Mouse (Mus musculus): ENCODE measurements around the gene Cntf.
"Not testable (repeated sequence)": the region's sequence is repeated elsewhere in the genome, so short reads cannot be mapped to it uniquely, and the experiment has no call there.

The Cntf gene

DNA sequence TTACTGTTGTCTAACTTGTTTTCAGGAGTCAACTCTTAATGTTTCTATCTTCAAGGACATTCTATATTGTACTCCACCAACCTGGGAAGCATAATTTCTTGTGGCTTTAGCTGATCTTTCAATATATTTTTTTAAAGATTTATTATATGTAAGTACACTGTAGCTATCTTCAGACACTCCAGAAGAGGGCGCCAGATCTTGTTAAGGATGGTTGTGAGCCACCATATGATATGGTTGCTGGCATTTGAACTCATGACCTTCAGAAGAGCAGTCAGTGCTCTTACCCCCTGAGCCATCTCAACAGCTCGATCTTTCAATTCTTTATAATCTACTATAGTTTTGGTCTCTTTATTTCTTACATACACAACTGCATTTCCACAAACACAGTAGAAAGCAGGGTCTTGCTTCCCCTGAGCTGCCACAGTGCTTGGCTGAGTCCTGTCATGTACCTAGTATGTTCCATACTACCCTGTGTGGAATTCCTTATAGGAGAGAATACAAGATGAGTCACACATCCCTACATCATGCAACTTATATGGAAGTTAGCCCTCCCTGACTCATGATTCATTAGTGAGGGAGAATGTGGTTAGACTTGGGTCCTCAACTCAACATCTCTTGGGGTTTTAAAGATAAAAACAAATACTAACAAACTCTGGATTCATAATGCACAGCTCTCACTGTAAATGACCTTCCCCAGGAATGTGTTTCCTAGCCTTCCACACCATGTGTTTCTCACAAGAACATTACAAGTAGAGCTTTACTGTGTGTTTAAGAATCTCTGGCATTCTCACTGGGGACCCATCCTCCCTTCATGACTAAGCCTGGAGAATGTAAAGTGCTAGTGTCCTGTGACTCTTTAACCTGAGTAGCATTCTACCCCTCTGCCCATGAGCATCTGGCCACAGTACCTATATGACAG is 3.0 kb downstream of the Cntf start:
- no peak for DNase-seq

DNA sequence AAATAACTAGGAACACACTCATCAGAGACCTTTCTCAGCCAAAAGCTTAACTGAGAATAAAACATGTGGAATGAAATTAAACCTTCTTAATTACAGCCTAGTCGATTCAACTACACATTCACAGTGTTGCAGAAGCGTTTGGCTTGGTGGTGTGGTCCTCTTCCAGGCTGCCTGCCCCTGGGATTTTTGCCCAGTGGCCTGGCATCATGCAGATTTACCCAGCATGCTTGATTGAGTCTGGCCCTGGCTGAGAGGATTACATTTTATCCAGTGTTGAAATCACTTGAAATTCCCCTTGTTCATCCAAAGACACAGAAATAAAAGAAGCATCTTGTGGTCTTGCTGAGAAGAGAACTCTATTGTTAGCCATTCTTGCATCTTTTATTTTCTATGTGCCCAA is 5.8 kb downstream of the Cntf start:
- DNase-seq, result peak; percentile 58

DNA sequence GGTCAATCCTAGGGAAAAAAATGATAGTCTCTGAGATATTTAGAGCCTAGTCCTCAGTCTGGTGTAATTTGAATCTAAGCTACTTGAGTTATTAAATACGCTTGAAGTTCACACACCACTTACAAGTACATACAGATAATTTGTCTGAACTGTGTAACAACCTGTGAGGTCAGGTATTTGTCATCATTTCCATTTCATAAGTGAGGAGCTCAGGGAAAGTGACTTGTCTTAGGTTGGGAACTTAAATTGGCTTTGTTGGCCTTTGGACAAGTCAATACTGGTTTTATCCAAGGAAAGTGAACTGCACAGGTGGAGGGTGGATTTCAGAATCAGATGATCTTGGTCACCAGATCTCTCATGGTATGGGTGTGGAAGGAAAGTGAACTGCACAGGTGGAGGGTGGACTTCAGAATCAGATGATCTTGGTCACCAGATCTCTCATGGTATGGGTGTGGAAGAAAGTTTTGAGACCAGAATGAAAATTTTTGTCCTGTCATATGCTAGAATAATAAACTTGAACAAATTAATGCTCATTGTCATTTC is 6.4 kb downstream of the Cntf start:
- DNase-seq, result no peak

DNA sequence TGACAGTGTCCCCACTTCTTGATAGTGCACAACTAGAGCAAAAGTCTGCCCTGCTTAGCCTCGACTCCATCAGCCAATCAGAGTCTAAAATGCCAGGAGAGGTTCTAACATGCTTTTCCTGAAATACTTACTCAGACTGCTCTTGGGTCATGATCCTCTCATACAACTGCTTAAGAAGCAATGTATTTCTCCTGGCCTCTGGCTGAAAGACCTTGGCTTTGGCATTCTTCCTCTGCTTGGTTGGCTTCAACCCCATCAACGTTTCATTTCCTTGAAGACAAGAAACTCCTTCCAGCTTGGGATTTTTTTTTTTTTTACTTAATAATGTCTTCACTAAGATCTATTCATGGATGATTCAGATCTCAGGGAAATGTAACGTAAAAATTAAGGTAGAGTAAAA is 9.1 kb downstream of the Cntf start:
- DNase-seq, result no peak

DNA sequence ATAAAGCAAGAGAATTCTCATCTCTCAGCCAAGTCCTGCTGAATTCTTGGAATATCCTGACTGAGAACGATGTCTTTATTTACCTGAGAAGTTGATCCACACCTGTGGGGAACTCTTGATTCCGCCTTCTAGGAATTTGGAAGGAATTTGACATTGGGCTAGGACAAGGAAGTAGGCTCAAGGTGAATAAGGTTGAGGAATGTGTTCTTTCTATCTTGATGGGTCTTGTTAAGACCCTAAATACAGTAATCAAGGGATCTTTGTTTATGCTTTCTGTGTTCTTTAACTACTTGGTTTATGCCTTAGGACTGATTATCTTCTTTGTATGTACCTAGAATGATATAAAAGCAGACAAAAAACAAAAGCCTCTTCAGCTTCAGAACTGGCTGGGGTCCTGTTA is 33.5 kb downstream of the Cntf start:
- DNase-seq, result no peak

DNA sequence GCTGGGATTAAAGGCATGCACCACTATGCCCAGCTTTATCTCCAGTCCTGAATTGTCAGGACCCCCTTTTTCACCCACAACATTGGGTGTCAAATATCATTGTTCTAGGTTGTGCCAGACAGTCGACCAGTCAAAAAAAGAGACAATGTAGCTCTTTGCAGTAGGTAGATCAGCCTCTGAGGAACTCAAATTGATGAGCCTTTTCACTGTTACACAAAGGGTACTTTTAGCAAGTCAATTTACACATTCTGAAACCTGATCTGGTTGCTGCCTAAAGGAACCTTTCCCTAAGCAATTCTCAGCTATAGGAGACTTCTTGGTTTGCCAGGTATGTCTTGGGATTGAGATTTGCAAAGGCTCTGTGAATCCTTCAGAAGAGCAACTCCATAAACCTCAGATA is 34.4 kb downstream of the Cntf start:
- DNase-seq, result no peak

DNA sequence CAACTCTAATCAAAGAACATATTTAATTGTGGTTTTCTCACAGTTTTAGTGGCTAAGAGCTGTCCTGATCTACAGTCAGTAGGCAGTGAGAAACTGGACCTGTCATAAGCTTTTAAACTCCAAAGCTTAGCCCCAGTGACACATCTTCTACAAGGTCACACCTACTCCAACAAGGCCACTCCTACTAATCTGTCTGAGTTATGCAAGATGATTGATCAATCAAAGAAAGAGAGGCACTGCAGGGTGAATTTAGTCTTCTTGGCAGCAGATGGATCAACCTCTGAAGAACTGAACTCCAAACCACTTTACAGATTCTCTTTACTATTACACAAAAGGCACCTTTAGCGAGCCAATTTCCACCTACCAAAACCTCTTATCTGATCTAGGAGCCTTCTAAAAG is 39.6 kb downstream of the Cntf start:
- no peak for DNase-seq

DNA sequence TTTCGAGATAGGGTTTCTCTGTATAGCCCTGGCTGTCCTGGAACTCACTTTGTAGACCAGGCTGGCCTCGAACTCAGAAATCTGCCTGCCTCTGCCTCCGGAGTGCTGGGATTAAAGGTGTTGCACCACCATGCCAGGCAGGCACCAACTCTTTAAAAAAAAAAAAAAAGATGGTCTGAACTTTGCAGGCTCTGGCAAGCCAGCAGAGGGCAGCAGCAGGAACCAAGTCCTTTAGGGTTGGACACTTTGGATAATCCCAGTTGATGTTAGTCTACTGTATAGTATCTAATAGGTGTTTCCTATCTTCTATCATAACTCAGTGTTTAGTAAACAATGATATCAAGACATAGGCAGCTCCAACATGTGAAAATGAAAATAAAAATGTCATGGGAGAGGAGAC is 43.1 kb downstream of the Cntf start:
- DNase-seq, result peak; percentile 8

DNA sequence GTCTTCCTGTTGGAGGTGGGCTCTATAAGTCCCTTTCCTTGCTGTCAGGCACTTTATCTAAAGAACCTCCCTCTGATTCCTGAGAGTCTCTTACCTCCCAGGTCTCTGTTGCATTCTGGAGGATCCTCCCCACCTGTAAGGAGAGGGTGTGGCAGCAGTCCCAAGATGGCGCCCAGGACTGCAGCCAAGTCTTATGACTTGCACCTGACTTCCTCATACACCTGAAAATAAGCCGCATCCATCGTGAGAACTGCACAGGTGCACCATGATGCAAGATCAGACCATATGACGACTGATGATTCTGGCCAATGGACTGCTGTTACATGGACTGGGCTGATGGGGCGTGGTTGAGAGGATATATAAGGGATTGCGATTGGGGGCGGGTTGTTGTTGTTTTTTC is 43.8 kb downstream of the Cntf start:
- not testable (repeated sequence) for DNase-seq

DNA sequence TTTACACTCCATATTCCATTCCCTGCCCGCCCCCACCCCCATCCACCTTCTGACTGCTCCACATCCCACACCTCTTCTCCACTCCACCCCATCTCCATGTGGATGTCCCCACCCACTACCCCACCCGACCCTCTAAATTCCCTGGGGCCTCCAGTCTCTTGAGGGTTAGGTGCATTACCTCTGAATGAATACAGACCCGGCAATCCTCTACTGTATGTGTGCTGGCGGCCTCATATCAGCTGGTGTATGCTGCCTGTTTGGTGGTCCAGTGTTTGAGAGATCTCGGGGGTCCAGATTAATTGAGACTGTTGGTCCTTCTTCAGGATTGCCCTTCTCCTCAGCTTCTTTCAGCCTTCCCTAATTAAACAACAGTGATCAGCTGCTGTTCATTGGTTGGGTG is 44.5 kb downstream of the Cntf start:
- DNase-seq, result not testable (repeated sequence)

DNA sequence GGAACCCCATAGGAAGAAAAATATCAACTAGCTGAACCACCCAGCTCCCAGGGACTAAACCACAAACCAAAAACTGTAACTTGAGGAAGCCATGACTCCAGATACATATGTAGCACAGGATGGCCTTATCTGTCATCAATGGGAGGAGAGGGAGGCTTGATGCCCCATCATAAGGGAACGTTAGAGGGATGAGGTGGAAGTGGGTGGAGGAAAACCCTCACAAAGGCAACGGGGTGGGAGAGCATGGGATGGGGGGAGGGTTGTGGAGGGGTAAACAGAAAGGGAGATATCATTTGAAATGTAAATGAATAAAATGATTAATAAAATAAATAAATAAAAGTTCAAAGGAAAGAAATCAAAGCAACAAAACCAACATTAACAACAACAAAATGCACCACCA is 45.0 kb downstream of the Cntf start:
- DNase-seq, result no peak

DNA sequence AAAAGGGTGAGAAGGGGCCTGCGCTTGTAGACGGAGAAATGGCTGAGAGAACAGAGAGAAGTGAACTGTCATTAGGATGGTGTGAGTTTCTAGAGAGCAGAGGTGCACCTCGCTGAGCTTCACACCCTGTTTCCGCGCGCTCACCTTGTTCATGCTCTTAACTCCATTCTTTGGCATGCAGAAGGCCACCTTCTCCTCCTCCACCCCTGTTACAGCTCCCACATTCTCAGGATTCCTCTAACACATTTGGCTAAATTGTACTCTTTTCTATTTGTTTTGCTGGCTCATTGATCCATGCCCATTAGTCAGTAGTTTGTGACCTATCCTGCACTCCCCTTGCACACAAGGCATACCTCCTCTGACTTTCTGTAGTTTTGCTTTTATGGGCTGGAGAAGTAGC is 46.2 kb downstream of the Cntf start:
- no peak for DNase-seq

Data from cerebellum, adult 11 months (tissue).